Mouse (Mus musculus): ENCODE results near the gene Rassf7. TPM values are rescaled to one million over a fixed set of nuclear protein-coding genes. Genes with fewer than 3 reads are reported as not detected.
A peak's percentile ranks its signal among the peaks of the same experiment; 100 is the strongest.
"Not testable (repeated sequence)": the region's sequence is repeated elsewhere in the genome, so short reads cannot be mapped to it uniquely, and the experiment has no call there.

Gene Rassf7
- polyA plus RNA-seq, 1 experiment from 2014 or later: 45.7 TPM

DNA sequence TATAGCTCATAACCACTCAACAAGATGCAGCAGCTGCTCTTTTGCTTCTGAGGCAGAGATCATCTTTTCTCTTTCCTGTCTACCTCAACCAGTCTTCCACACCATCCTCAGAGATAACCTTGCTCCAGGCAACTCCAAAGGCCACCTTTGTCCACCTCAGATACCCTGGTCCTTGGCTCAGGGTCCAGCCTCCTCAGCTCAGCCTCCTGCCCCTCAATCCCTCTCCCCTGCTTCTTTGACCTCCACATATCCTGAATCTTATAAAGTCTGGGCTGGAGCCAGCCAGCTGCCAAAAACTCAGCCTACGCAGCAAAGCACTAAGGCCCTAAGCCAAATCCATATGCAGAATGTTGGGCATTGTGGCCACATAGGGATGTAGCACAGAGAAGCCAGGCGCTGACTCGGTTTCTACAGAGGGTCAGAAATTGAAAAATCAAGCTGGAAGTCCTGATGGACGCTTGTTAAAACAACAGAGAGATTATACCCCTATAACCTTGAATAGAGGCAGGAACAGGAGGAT lies 7.1 kb downstream of the Rassf7 start:
- Histone ChIP-seq H3K27ac (ENCODE audit: low read depth, low read length) (peak overlapping the region; percentile 81; the same call in 1 of the 2 replicates), H3K9ac (ENCODE audit: low read length) (peak overlapping the region; percentile 45; the same call in 1 of the 2 replicates), H3K27me3 (ENCODE audit: control insufficient read depth, insufficient read depth, low read length) (no peaks in the 10 kb centered on the region), H3K4me2 (ENCODE audit: low read depth) (no peak overlapping the region), H3K36me3 (ENCODE audit: control insufficient read depth, insufficient read depth, low read length) (no peaks in the 10 kb centered on the region; the same call in 1 of the 2 replicates), H3K4me1 (ENCODE audit: control insufficient read depth, insufficient read depth, low read length) (peaks cover 10% of the 10 kb centered on the region), H3K4me3 (ENCODE audit: low read depth, low read length) (no peak overlapping the region), H3K9me3 (ENCODE audit: control insufficient read depth, low read length) (no peaks in the 10 kb centered on the region)
- 99% methylated on average over 4 of the region's 4 CpGs for WGBS
- no peak for ATAC-seq (ENCODE audit: insufficient read depth, low FRiP score, low TSS enrichment)
- DNase-seq (ENCODE audit: low spot score): no peak

- DNase-seq (ENCODE audit: low spot score): no peak
- H3K36me3 ChIP-seq (ENCODE audit: control insufficient read depth, insufficient read depth, low read length): peaks cover under 1% of the 10 kb centered on the region; the same call in 1 of the 2 replicates
- H3K9me3 ChIP-seq (ENCODE audit: control insufficient read depth, low read length): no peaks in the 10 kb centered on the region
- H3K9ac ChIP-seq (ENCODE audit: low read length): no peak overlapping the region
- peaks cover 13% of the 10 kb centered on the region for H3K4me1 ChIP-seq (ENCODE audit: control insufficient read depth, insufficient read depth, low read length)
- H3K27me3 ChIP-seq (ENCODE audit: control insufficient read depth, insufficient read depth, low read length): no peaks in the 10 kb centered on the region
- no peak overlapping the region for H3K4me3 ChIP-seq (ENCODE audit: low read depth, low read length)
- H3K4me2 ChIP-seq (ENCODE audit: low read depth): no peak overlapping the region
- no peak overlapping the region for H3K27ac ChIP-seq (ENCODE audit: low read depth, low read length)
- no peak for ATAC-seq (ENCODE audit: insufficient read depth, low FRiP score, low TSS enrichment)
- WGBS: 89% methylated on average over 6 of the region's 6 CpGs
These were observed 10.9 kb downstream of the Rassf7 start for GRCm38 (mm10) chr7:141226535-141226934.

DNA sequence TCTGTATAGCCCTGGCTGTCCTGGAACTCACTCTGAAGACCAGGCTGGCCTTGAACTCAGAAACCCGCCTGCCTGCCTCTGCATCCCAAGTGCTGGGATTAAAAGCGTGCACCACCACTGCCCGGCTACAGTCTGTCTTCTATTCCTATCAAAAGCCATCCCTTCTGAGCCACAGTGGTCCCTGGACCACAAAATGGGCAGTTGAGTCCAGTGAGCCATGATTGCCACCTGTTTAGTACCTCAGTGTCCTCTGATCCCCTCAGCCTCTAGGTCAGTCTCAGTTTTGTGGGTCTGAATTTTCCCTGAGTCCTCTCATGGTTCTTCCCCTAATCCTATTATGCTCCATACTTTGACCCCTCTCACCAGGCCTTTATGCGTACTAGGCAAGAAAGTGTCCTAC lies 12.1 kb downstream of the Rassf7 start:
- Histone ChIP-seq H3K9ac (ENCODE audit: low read length) (peak overlapping the region; percentile 96), H3K4me3 (ENCODE audit: low read depth, low read length) (no peak overlapping the region; the same call in 1 of the 2 replicates), H3K4me2 (ENCODE audit: low read depth) (peak overlapping the region; percentile 38; the same call in 1 of the 2 replicates), H3K4me1 (ENCODE audit: control insufficient read depth, insufficient read depth, low read length) (peaks cover 7% of the 10 kb centered on the region), H3K27ac (ENCODE audit: low read depth, low read length) (no peak overlapping the region), H3K36me3 (ENCODE audit: control insufficient read depth, insufficient read depth, low read length) (peaks cover 7% of the 10 kb centered on the region), H3K27me3 (ENCODE audit: control insufficient read depth, insufficient read depth, low read length) (no peaks in the 10 kb centered on the region), H3K9me3 (ENCODE audit: control insufficient read depth, low read length) (no peaks in the 10 kb centered on the region)
- no peak for DNase-seq (ENCODE audit: low spot score)
- WGBS: 80% methylated on average over 4 of the region's 4 CpGs
- no peak for ATAC-seq (ENCODE audit: insufficient read depth, low FRiP score, low TSS enrichment)

- under 1% methylated on average over 76 of the region's 76 CpGs for WGBS
- peak within 1 kb of the TSS; percentile 100 for H3K4me3 ChIP-seq (ENCODE audit: low read depth, low read length)
- no peaks in the 10 kb centered on the region for H3K27me3 ChIP-seq (ENCODE audit: control insufficient read depth, insufficient read depth, low read length)
- H3K36me3 ChIP-seq (ENCODE audit: control insufficient read depth, insufficient read depth, low read length): peaks cover 12% of the 10 kb centered on the region
- peaks cover 7% of the 10 kb centered on the region for H3K4me1 ChIP-seq (ENCODE audit: control insufficient read depth, insufficient read depth, low read length)
- peak; percentile 93 for DNase-seq (ENCODE audit: low spot score)
- peak within 1 kb of the TSS; percentile 96 for H3K9ac ChIP-seq (ENCODE audit: low read length)
- no peaks in the 10 kb centered on the region for H3K9me3 ChIP-seq (ENCODE audit: control insufficient read depth, low read length)
- H3K27ac ChIP-seq (ENCODE audit: low read depth, low read length): peak within 1 kb of the TSS; percentile 88
- H3K4me2 ChIP-seq (ENCODE audit: low read depth): peak within 1 kb of the TSS; percentile 74
- peak; percentile 91 for ATAC-seq (ENCODE audit: insufficient read depth, low FRiP score, low TSS enrichment)
These were observed 12.8 kb downstream of the Rassf7 start, which contains the start of gene Phrf1 for GRCm38 (mm10) chr7:141228279-141229067. Gene Phrf1, plus strand, starts transcription at chr7:141228784.

DNA sequence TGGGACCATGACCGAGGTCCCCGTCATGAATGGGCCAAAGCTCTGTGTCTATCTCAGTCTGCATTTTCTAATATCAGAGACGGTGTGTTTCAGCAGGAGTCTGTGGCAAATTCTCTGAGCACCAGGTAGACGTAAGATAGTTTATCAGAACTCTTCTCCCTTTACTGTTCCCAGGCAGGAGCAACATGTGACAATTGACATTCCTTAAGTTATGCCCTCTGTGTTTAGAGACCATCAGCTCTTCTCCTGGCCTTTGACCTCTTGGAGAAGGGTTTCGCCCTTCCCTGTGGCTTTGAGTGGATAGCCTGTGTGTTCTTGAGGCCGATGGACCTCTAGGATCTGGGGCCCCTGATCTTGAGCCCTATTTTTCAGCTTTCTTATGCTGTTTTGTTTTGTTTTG lies 14.0 kb downstream of the Rassf7 start:
- Histone ChIP-seq H3K27ac (ENCODE audit: low read depth, low read length) (no peak overlapping the region), H3K4me3 (ENCODE audit: low read depth, low read length) (peak overlapping the region; percentile 100), H3K4me2 (ENCODE audit: low read depth) (peak overlapping the region; percentile 74), H3K27me3 (ENCODE audit: control insufficient read depth, insufficient read depth, low read length) (no peaks in the 10 kb centered on the region), H3K4me1 (ENCODE audit: control insufficient read depth, insufficient read depth, low read length) (peaks cover 7% of the 10 kb centered on the region), H3K9me3 (ENCODE audit: control insufficient read depth, low read length) (no peaks in the 10 kb centered on the region), H3K9ac (ENCODE audit: low read length) (peak overlapping the region; percentile 96), H3K36me3 (ENCODE audit: control insufficient read depth, insufficient read depth, low read length) (peaks cover 12% of the 10 kb centered on the region)
- ATAC-seq (ENCODE audit: insufficient read depth, low FRiP score, low TSS enrichment) (no peak), DNase-seq (ENCODE audit: low spot score) (no peak)
- WGBS: 68% methylated on average over 6 of the region's 6 CpGs

DNA sequence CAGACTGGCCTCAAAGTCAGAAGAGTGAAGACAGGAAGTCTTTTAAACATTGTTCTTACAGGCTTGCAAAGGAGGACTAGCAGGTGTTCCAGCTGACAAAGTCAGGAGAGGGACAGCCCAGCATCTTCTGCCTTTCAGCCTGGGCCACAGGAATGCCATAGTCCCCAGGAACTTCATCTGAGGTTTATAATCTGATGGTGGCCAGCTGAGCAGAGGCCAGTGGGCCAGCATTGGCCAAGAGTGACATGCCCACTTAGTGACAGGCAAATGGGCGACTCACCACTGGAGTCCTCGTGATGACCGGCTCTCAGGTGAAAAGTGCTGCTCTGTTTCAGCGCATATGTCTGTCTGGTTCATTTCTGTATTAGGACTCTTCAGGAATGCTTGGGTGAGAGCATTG lies 14.9 kb downstream of the Rassf7 start:
- Histone ChIP-seq H3K27me3 (ENCODE audit: control insufficient read depth, insufficient read depth, low read length) (no peaks in the 10 kb centered on the region), H3K4me3 (ENCODE audit: low read depth, low read length) (no peak overlapping the region), H3K27ac (ENCODE audit: low read depth, low read length) (no peak overlapping the region), H3K9me3 (ENCODE audit: control insufficient read depth, low read length) (no peaks in the 10 kb centered on the region), H3K4me1 (ENCODE audit: control insufficient read depth, insufficient read depth, low read length) (peaks cover 7% of the 10 kb centered on the region), H3K9ac (ENCODE audit: low read length) (no peak overlapping the region), H3K4me2 (ENCODE audit: low read depth) (no peak overlapping the region), H3K36me3 (ENCODE audit: control insufficient read depth, insufficient read depth, low read length) (peaks cover 16% of the 10 kb centered on the region)
- DNase-seq (ENCODE audit: low spot score): no peak
- no peak for ATAC-seq (ENCODE audit: insufficient read depth, low FRiP score, low TSS enrichment)
- 84% methylated on average over 4 of the region's 4 CpGs for WGBS

GRCm38 (mm10) chr7:141231111-141231510 lies 15.5 kb downstream of the Rassf7 start:
- H3K4me3 ChIP-seq (ENCODE audit: low read depth, low read length): no peak overlapping the region
- WGBS: 90% methylated on average over 3 of the region's 3 CpGs
- peaks cover 19% of the 10 kb centered on the region for H3K36me3 ChIP-seq (ENCODE audit: control insufficient read depth, insufficient read depth, low read length)
- no peak overlapping the region for H3K4me2 ChIP-seq (ENCODE audit: low read depth)
- no peak overlapping the region for H3K9ac ChIP-seq (ENCODE audit: low read length)
- H3K27ac ChIP-seq (ENCODE audit: low read depth, low read length): no peak overlapping the region
- no peaks in the 10 kb centered on the region for H3K27me3 ChIP-seq (ENCODE audit: control insufficient read depth, insufficient read depth, low read length)
- DNase-seq (ENCODE audit: low spot score) (peak; percentile 1), ATAC-seq (ENCODE audit: insufficient read depth, low FRiP score, low TSS enrichment) (no peak)
- H3K4me1 ChIP-seq (ENCODE audit: control insufficient read depth, insufficient read depth, low read length): peaks cover 7% of the 10 kb centered on the region
- H3K9me3 ChIP-seq (ENCODE audit: control insufficient read depth, low read length): no peaks in the 10 kb centered on the region

- Histone ChIP-seq H3K9me3 (ENCODE audit: control insufficient read depth, low read length) (no peaks in the 10 kb centered on the region), H3K4me2 (ENCODE audit: low read depth) (no peak overlapping the region), H3K36me3 (ENCODE audit: control insufficient read depth, insufficient read depth, low read length) (peaks cover 19% of the 10 kb centered on the region), H3K27me3 (ENCODE audit: control insufficient read depth, insufficient read depth, low read length) (no peaks in the 10 kb centered on the region), H3K9ac (ENCODE audit: low read length) (no peak overlapping the region), H3K27ac (ENCODE audit: low read depth, low read length) (no peak overlapping the region), H3K4me3 (ENCODE audit: low read depth, low read length) (no peak overlapping the region), H3K4me1 (ENCODE audit: control insufficient read depth, insufficient read depth, low read length) (peaks cover 7% of the 10 kb centered on the region)
- 92% methylated on average over 9 of the region's 10 CpGs for WGBS
- ATAC-seq (ENCODE audit: insufficient read depth, low FRiP score, low TSS enrichment): no peak
- DNase-seq (ENCODE audit: low spot score): no peak
These were observed 15.9 kb downstream of the Rassf7 start for GRCm38 (mm10) chr7:141231551-141231950.

GRCm38 (mm10) chr7:141250486-141250885 lies 34.8 kb downstream of the Rassf7 start:
- not testable (repeated sequence) for H3K9ac ChIP-seq (ENCODE audit: low read length); H3K9me3 ChIP-seq (ENCODE audit: control insufficient read depth, low read length); H3K4me3 ChIP-seq (ENCODE audit: low read depth, low read length); DNase-seq (ENCODE audit: low spot score); H3K27ac ChIP-seq (ENCODE audit: low read depth, low read length); H3K27me3 ChIP-seq (ENCODE audit: control insufficient read depth, insufficient read depth, low read length); ATAC-seq (ENCODE audit: insufficient read depth, low FRiP score, low TSS enrichment); H3K4me1 ChIP-seq (ENCODE audit: control insufficient read depth, insufficient read depth, low read length); H3K4me2 ChIP-seq (ENCODE audit: low read depth)
- peaks cover 18% of the 10 kb centered on the region for H3K36me3 ChIP-seq (ENCODE audit: control insufficient read depth, insufficient read depth, low read length)
- WGBS: 93% methylated on average over 4 of the region's 4 CpGs
